Mouse (Mus musculus) heart, postnatal 0 days (tissue): ENCODE measurements at regions not wholly inside any gene's neighbourhood (a gene's known extent, or its start where the extent isn't known, plus 50 kb on each side); places are given as distances from the start of the nearest gene placed in this dataset.

Experiments used
- CTCF ChIP-seq: IDR thresholded peaks from 2 replicates; pipeline ENCODE4 v1.5.1; 2016; ENCODE audit warnings: antibody characterized with exemption, control low read depth, low read depth
- EP300 ChIP-seq: IDR thresholded peaks from 2 replicates; pipeline ENCODE4 v1.6.1; 2016; ENCODE audit warnings: antibody characterized with exemption, low read depth

DNA sequence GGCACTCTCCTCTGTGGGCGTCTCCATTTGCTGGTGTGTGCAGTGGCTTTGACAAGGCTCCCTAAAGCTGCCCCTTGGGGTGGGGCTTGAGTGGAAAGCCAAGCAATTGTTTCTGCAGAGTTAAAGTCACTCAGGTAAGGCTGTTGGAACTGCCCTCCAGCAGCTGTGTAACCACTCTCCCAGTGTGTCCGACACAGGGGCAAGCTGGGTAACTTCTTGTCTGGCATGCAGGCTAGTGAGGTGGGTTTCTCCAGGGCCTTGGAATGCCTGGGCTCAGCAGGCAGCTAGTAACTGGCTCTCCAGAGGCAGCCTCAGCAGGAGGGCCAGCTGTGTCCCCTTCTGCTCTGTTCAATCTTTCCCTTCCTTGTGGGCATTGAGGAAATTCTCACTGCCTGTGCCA lies 199.5 kb upstream of the Gas1 start:
- TF ChIP-seq EP300 (no peak), CTCF (no peak)
